Mouse (Mus musculus) neural tube, embryonic 14.5 days (tissue): Measurements from ENCODE around the gene Vkorc1. TPM values are rescaled to one million over a fixed set of nuclear protein-coding genes. Genes with fewer than 3 reads are reported as not detected.
"Not testable (repeated sequence)": the region's sequence is repeated elsewhere in the genome, so short reads cannot be mapped to it uniquely, and the experiment has no call there.

ENCODE experiments used
- ATAC-seq: fragments of 200-750 bp; cut with Nextera tagmentation; 2 replicates; pipeline ENCODE4 v1.8.0; 2017; ENCODE audit warnings: low read depth, mild to moderate bottlenecking, moderate TSS enrichment, moderate library complexity
- H3K27ac ChIP-seq: fragments of 300-500 bp; sonication (generic); 2 replicates; pipeline ENCODE4 v1.5.1; 2014; ENCODE audit warnings: low read depth, mild to moderate bottlenecking, control low read depth, low read length, moderate library complexity, mixed read lengths
- H3K27me3 ChIP-seq: fragments of 300-500 bp; sonication (generic); 2 replicates; pipeline ENCODE4 v1.6.1; 2014; ENCODE audit warnings: low read length; ENCODE audit not compliant: control insufficient read depth, insufficient read depth
- H3K36me3 ChIP-seq: fragments of 300-500 bp; sonication (generic); 2 replicates; pipeline ENCODE4 v1.6.1; 2014; ENCODE audit warnings: low read length, mixed read lengths; ENCODE audit not compliant: control insufficient read depth, insufficient read depth
- H3K4me1 ChIP-seq: fragments of 300-500 bp; sonication (generic); 2 replicates; pipeline ENCODE4 v1.6.1; 2014; ENCODE audit warnings: low read length; ENCODE audit not compliant: control insufficient read depth, insufficient read depth
- H3K4me2 ChIP-seq: fragments of 300-500 bp; sonication (generic); 2 replicates; pipeline ENCODE4 v1.6.1; 2014; ENCODE audit warnings: mild to moderate bottlenecking, low read depth, low read length, control low read depth
- H3K4me3 ChIP-seq: fragments of 300-500 bp; sonication (generic); 2 replicates; pipeline ENCODE4 v1.5.1; 2014; ENCODE audit warnings: low read depth, low read length, control low read depth, mixed read lengths
- H3K9ac ChIP-seq: fragments of 300-500 bp; sonication (generic); replicated peaks from 2 replicates; pipeline ENCODE4 v1.6.1; 2014; ENCODE audit warnings: low read depth, mild to moderate bottlenecking, control low read depth, low read length, mixed read lengths
- H3K9me3 ChIP-seq: fragments of 300-500 bp; sonication (generic); 2 replicates; pipeline ENCODE4 v1.6.1; 2016; ENCODE audit warnings: low read length; ENCODE audit not compliant: control insufficient read depth
- WGBS: fragments of 180-500 bp; shearing (Covaris S2); extraction: QIAGEN DNeasy Blood & Tissue Kit; methylation state at CpG from one replicate; pipeline ENCODE4 v1.1.7; 2014; 5-methylcytosine and 5-hydroxymethylcytosine counted together
- polyA plus RNA-seq: library from polyadenylated mRNA; unstranded; fragments of >200 nt; fragmentation: Nextera tagmentation; extraction: Ambion mirVana; gene quantifications from 2 replicates; pipeline ENCODE4 v1.2.1, GENCODE M21; 2014

Vkorc1 gene
- 59.2 and 81.7 TPM in 2 replicates for polyA plus RNA-seq

DNA sequence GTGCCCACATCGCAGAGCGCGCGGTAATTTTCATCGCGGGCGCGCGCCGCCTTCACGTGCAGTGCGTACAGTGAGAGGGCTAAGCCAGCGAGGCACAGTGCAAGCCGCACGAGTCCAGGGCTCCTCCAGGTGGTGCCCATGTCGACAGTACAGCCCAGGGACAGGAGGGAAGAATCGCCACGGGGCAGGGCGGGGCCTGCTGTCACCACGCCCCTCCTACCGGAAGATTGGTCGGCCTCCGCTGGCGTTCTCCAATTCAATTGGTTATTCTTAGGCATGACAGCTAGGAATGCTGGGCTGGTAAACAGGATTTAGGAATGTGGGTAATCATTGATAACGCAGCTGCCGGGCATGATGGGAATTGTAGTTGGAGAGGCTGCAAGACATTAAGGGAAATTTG is at the start of gene Vkorc1, which contains the start of gene Gm21974:
Gene Vkorc1 (minus strand): TSS at position 176 of the 400 bp plus-strand sequence.
Gene Gm21974 (minus strand): TSS at position 13 of the 400 bp plus-strand sequence.
- peak within 1 kb of the TSS; percentile 64 for H3K9ac ChIP-seq

DNA sequence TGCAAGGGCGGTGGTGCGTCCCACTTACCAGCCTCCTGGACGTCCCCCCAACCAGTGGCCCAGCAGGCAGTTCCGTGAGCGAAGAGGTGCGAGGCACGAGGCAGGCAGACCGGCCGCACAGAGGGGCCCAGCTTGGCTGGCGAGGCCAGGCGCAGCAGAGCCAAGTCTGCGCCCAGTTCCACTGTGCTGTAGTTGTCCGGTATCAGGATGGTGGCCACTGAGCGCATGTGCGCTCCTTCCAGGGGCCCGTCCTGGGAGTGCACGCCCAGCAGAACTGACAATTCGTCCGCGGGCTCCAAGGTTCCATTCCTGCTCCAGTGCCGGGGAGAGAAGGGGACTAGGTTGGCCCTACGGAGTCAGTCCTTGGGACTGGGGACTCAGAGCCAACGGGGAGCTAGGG is 49.2 kb upstream of the Vkorc1 start:
- no peak for ATAC-seq
- Histone ChIP-seq H3K9ac (no peak overlapping the region), H3K4me3 (no peak overlapping the region), H3K4me1 (no peaks in the 10 kb centered on the region), H3K9me3 (no peaks in the 10 kb centered on the region), H3K36me3 (no peaks in the 10 kb centered on the region), H3K4me2 (no peak overlapping the region), H3K27me3 (peaks cover 9% of the 10 kb centered on the region), H3K27ac (no peak overlapping the region)
- 7% methylated on average over 23 of the region's 23 CpGs for WGBS

More for the DNA sequence above, at the start of gene Vkorc1, which contains the start of gene Gm21974:
- H3K36me3 ChIP-seq = peaks cover 4% of the 10 kb centered on the region; the same call in 1 of the 2 replicates
- H3K9me3 ChIP-seq = no peaks in the 10 kb centered on the region
- peak within 1 kb of the TSS; percentile 57 for H3K4me3 ChIP-seq
- H3K4me1 ChIP-seq = peaks cover 8% of the 10 kb centered on the region; the same call in 1 of the 2 replicates
- WGBS = 0% methylated on average over 26 of the region's 26 CpGs
- H3K27me3 ChIP-seq = no peaks in the 10 kb centered on the region
- H3K27ac ChIP-seq = peak within 1 kb of the TSS; percentile 75
- peak within 1 kb of the TSS; percentile 83 for H3K4me2 ChIP-seq
- ATAC-seq = peak; percentile 98

DNA sequence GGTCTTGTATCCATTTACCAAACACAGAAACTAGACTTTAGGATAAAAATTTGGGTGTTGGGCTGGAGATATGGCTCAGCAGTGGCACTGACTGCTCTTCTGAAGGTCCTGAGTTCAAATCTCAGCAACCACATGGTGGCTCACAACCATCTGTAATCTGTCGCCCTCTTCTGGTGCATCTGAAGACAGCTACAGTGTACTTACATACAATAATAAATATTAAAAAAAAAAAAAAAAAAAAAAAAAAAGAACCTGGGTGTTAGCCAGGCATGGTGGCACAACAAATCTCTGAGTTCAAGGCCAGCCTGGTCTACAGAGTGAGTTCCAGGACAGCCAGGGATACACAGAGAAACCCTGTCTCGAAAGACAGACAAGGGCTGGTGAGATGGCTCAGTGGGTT is 46.7 kb upstream of the Vkorc1 start:
- not testable (repeated sequence) for H3K9me3 ChIP-seq, H3K36me3 ChIP-seq, H3K4me1 ChIP-seq, ATAC-seq, H3K27me3 ChIP-seq, H3K9ac ChIP-seq, H3K27ac ChIP-seq, H3K4me2 ChIP-seq, H3K4me3 ChIP-seq
- 67% methylated on average over 2 of the region's 2 CpGs for WGBS

DNA sequence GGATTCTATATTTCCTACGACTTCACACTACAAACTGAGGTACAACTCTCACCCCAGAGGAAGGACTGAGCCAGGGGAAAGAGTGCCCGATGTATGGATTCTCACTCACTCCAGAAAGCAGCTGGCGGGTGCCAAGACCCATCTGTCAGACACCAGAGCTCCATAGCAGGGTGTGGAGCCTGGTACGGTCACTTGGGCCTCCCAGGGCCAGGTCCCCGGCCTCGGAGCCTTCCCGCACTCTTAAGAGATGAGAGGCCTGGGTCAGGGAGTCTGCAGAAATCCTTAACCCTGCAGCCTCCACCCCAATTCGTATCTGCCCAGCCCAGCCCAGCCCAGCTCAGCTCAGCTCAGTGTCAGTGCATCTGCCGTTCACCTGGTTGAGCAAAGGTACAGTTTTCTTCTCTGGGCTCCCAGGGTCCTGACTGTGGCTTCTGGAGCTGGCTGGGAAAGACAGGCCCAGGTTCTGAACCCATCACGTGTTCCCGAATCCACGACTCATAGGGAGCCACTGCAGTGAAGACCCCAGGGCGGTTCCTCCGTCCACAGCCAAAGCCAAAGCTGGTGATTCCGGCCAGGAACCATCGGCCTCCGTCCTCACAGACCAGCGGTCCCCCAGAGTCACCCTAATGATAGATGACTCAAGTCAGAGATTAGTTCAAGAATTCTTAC is 40.9 kb upstream of the Vkorc1 start:
- H3K36me3 ChIP-seq = no peaks in the 10 kb centered on the region
- H3K27me3 ChIP-seq = no peaks in the 10 kb centered on the region
- no peaks in the 10 kb centered on the region for H3K9me3 ChIP-seq
- H3K9ac ChIP-seq = peak overlapping the region; percentile 75
- ATAC-seq = 0 out of 2 replicates have a peak, but pooled peaks have one; percentile 12
- peaks cover 3% of the 10 kb centered on the region; the same call in 1 of the 2 replicates for H3K4me1 ChIP-seq
- peak overlapping the region; percentile 88 for H3K4me2 ChIP-seq
- 54% methylated on average over 18 of the region's 18 CpGs for WGBS
- H3K27ac ChIP-seq = peak overlapping the region; percentile 4; the same call in 1 of the 2 replicates
- H3K4me3 ChIP-seq = peak overlapping the region; percentile 76

DNA sequence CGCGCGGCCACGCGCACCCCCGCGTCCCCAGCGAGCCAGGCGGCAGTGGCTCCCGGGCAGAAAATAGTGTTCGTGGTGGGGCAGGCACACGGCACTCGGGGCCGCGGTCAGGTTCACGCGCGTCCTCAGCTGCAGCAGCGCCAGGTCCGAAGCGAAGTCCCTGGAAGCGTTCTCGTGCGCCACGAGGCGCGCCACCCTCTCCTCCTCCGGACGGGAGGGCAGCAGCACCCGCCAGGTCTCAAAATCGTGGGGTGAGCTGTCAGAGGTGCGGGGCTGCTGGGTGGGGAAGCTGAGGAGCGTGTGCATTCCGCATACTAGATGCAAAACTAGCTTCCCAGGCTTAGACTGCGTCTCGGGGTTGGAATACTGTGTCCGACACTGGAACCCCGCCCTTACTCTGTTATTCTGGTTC is 40.3 kb upstream of the Vkorc1 start:
- H3K9me3 ChIP-seq = no peaks in the 10 kb centered on the region
- H3K36me3 ChIP-seq = no peaks in the 10 kb centered on the region
- peak overlapping the region; percentile 88 for H3K4me2 ChIP-seq
- H3K4me3 ChIP-seq = peak overlapping the region; percentile 76
- H3K27ac ChIP-seq = peak overlapping the region; percentile 81
- WGBS = 2% methylated on average over 36 of the region's 38 CpGs
- H3K4me1 ChIP-seq = peaks cover 3% of the 10 kb centered on the region; the same call in 1 of the 2 replicates
- H3K27me3 ChIP-seq = no peaks in the 10 kb centered on the region
- ATAC-seq = peak; percentile 65
- H3K9ac ChIP-seq = peak overlapping the region; percentile 75

DNA sequence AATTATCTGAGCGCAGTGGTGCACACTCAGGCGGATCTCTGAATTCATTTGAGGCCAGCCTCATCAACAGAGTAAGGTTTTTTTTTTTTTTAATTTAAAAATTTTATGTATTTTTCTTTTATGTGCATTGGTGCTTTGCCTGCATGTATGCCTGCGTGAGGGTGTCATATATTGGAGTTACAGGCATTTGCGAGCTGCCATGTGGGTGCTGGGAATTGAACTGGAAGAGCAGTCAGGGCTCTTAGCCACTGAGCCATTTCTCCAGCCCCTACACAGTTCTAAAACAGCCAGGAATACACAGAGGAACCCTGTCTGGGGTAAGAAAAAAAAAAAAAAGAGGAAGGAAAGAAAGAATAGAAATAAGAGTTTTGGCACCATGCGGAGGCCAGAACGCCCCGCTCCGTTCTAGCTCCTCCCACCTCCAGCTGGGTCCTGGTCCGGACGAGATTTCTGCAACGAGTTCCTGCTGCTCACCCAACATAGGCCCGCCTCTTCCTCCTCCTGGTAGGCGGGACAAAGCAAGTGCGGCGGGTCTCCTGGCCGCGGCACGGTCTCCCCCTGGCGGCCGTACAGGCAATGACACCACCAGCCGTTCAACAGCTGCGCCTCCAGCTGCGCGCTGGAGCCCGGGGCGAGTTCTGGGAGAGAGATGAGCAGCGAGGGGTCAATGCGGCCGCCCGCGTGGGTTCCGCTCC is 39.8 kb upstream of the Vkorc1 start:
- H3K9me3 ChIP-seq = no peaks in the 10 kb centered on the region
- H3K27me3 ChIP-seq = no peaks in the 10 kb centered on the region
- ATAC-seq = peak; percentile 97
- 6% methylated on average over 32 of the region's 32 CpGs for WGBS
- H3K27ac ChIP-seq = peak overlapping the region; percentile 81
- H3K36me3 ChIP-seq = no peaks in the 10 kb centered on the region
- H3K4me3 ChIP-seq = peak overlapping the region; percentile 76
- peak overlapping the region; percentile 75 for H3K9ac ChIP-seq
- H3K4me2 ChIP-seq = peak overlapping the region; percentile 88
- peaks cover 3% of the 10 kb centered on the region; the same call in 1 of the 2 replicates for H3K4me1 ChIP-seq

DNA sequence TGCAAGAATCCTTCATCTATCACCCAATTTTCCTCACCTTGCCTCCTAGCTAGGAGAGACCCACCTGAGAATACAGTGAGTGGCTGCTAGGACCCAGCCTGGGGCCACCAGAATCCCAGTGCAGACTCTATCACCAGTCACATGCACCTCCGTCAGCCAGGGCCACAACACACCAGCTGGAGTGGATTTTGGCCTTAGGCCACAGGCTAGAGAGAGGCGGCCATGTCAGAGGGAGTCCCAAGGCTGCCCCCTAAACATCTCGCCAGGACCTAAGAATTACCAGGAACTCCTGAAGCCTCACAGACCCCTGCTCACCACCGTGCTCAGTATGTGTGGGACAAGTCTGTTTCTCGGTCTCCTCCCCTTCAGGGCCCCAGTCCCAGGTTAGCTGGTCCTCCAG is 38.7 kb upstream of the Vkorc1 start:
- no peak for ATAC-seq
- H3K4me1 ChIP-seq = peaks cover 3% of the 10 kb centered on the region; the same call in 1 of the 2 replicates
- H3K9me3 ChIP-seq = no peaks in the 10 kb centered on the region
- no peaks in the 10 kb centered on the region for H3K36me3 ChIP-seq
- H3K9ac ChIP-seq = no peak overlapping the region
- H3K27me3 ChIP-seq = no peaks in the 10 kb centered on the region
- no peak overlapping the region for H3K27ac ChIP-seq
- 94% methylated on average over 5 of the region's 5 CpGs for WGBS
- no peak overlapping the region for H3K4me2 ChIP-seq
- no peak overlapping the region for H3K4me3 ChIP-seq

DNA sequence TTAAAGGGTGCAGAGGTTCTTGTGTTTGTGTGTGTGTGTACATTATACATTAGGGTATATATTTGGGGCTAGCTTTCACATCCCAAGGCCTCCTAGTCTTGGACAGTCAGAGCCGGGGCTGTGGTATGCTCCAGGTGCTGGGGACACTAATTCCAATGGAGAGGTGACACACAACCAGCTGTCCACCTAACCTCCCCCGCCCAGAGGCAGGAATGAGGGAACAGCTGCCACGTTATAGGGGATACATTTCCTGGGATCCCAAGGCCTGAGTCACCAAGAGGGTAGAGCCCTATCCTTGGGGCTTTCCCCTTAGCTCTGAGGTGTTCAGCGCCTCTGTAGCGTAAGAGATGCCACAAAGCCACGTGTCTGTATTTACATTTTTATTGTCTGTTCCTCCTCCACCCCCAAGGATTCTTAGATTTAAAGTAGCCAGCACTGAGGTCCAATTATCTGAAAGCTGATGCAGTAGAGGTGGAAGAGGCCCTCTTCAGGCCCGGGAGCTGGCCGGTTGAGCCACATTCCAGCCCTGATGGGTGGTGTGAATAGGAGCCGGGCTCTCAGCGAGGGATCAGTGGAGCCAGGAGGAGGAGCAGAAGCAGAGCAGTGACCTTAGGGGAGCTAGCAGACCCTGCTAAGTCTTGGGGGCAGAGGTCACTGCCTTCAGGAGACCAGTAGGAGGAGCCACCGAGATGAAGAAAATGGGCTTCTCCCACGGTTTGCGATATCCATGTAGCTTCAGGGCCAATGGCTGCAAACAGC is 37.0 kb upstream of the Vkorc1 start:
- Histone ChIP-seq H3K4me3 (no peak overlapping the region), H3K4me2 (no peak overlapping the region), H3K36me3 (no peaks in the 10 kb centered on the region), H3K9ac (no peak overlapping the region), H3K9me3 (no peaks in the 10 kb centered on the region), H3K27ac (no peak overlapping the region), H3K27me3 (peaks cover 7% of the 10 kb centered on the region; the same call in 1 of the 2 replicates), H3K4me1 (peaks cover 3% of the 10 kb centered on the region; the same call in 1 of the 2 replicates)
- no peak for ATAC-seq
- 19% methylated on average over 13 of the region's 13 CpGs for WGBS
